Mouse (Mus musculus) CH12.LX (cell line): ENCODE data around the gene Grwd1. TPM values are rescaled to one million over a fixed set of nuclear protein-coding genes. Genes with fewer than 3 reads are reported as not detected.

Experiments
- DNase-seq: peaks from one replicate; pipeline ENCODE4 v3.0.0-alpha.2; 2013; ENCODE audit errors: extremely low read depth
- H3K27ac ChIP-seq: 2 replicates; pipeline ENCODE4 v1.5.1; 2012; ENCODE audit warnings: low read depth, mild to moderate bottlenecking, control low read depth, moderate library complexity; ENCODE audit not compliant: insufficient read depth
- H3K27me3 ChIP-seq: replicated peaks from 2 replicates; pipeline ENCODE3; 2012; ENCODE audit warnings: inconsistent platforms
- H3K36me3 ChIP-seq, 2 experiments: replicated peaks in 1 of 2; 2 replicates each; pipeline versions ENCODE3 to v1.6.1; 2012; ENCODE audit warnings: inconsistent platforms in 1 of 2, low read length in 1 of 2, mild to moderate bottlenecking in 1 of 2, mixed read lengths in 1 of 2, moderate library complexity in 1 of 2; ENCODE audit not compliant: control insufficient read depth in 1 of 2, insufficient read depth in 1 of 2
- H3K4me1 ChIP-seq, 2 experiments: 2 replicates each; pipeline ENCODE4 v1.6.1; 2012; ENCODE audit warnings: inconsistent platforms in 1 of 2, moderate library complexity in 1 of 2; ENCODE audit not compliant: insufficient read depth in 2 of 2, control insufficient read depth in 1 of 2
- H3K4me2 ChIP-seq: 2 replicates; pipeline ENCODE4 v1.6.1; 2012; ENCODE audit warnings: low read depth, mild to moderate bottlenecking, control low read depth; ENCODE audit not compliant: poor library complexity, insufficient read depth, severe bottlenecking
- H3K4me3 ChIP-seq, 3 experiments: fragments of 150-350 bp in 1 of 3; sonication (generic) in 1 of 3; replicated peaks in 1 of 3; 2 replicates each; pipeline versions ENCODE3 to v1.5.1; 2011 to 2012; ENCODE audit warnings: low read depth in 2 of 3, low read length in 2 of 3, mild to moderate bottlenecking in 2 of 3, moderate library complexity in 2 of 3, control low read depth in 1 of 3, improper control_type of control experiment in 1 of 3, inconsistent platforms in 1 of 3, mixed read lengths in 1 of 3; ENCODE audit not compliant: poor library complexity in 1 of 3
- H3K79me2 ChIP-seq: replicated peaks from 2 replicates; pipeline ENCODE4 v1.6.1; 2012; ENCODE audit warnings: mild to moderate bottlenecking, moderate library complexity; ENCODE audit not compliant: control insufficient read depth, poor library complexity, insufficient read depth, severe bottlenecking; ENCODE audit errors: extremely low read depth
- H3K9ac ChIP-seq: 2 replicates; pipeline ENCODE4 v1.6.1; 2012; ENCODE audit warnings: low read depth, mild to moderate bottlenecking, control low read depth, moderate library complexity; ENCODE audit not compliant: insufficient read depth
- H3K9me3 ChIP-seq: replicated peaks from 2 replicates; pipeline ENCODE3; 2012; ENCODE audit warnings: low read length, inconsistent platforms, mixed read lengths
- BHLHE40 ChIP-seq: IDR thresholded peaks from 2 replicates; pipeline ENCODE4 v1.6.1; 2011; ENCODE audit warnings: mild to moderate bottlenecking, low read depth, low read length, improper control_type of control experiment
- CHD2 ChIP-seq: IDR thresholded peaks from 2 replicates; pipeline ENCODE4 v1.6.1; 2011; ENCODE audit warnings: low read length, improper control_type of control experiment
- CTCF ChIP-seq, 2 experiments: IDR thresholded peaks in 1 of 2; conservative IDR thresholded peaks in 1 of 2; 2 replicates each; pipeline ENCODE4 v1.5.1; 2011 to 2012; ENCODE audit warnings: low read depth in 2 of 2, low read length in 2 of 2, improper control_type of control experiment in 1 of 2, inconsistent platforms in 1 of 2, mild to moderate bottlenecking in 1 of 2, moderate library complexity in 1 of 2
- EP300 ChIP-seq: IDR thresholded peaks from 2 replicates; pipeline ENCODE4 v1.6.1; 2011; ENCODE audit warnings: low read length, improper control_type of control experiment
- HCFC1 ChIP-seq: IDR thresholded peaks from 2 replicates; pipeline ENCODE4 v1.6.1; 2012; ENCODE audit warnings: low read depth, mild to moderate bottlenecking, inconsistent platforms, low read length, improper control_type of control experiment
- IRF4 ChIP-seq: IDR thresholded peaks from 2 replicates; pipeline ENCODE4 v1.6.1; 2014; ENCODE audit warnings: low read depth, mild to moderate bottlenecking, inconsistent platforms, low read length, improper control_type of control experiment
- JUN ChIP-seq: IDR thresholded peaks from 2 replicates; pipeline ENCODE4 v1.6.1; 2011; ENCODE audit warnings: low read depth, mild to moderate bottlenecking, low read length, improper control_type of control experiment, moderate library complexity; ENCODE audit not compliant: insufficient read depth
- MAZ ChIP-seq: IDR thresholded peaks from 2 replicates; pipeline ENCODE4 v1.6.1; 2012; ENCODE audit warnings: low read depth, mild to moderate bottlenecking, inconsistent platforms, low read length, improper control_type of control experiment, moderate library complexity
- MEF2A ChIP-seq: IDR thresholded peaks from 2 replicates; pipeline ENCODE4 v1.6.1; 2014; ENCODE audit warnings: low read depth, mild to moderate bottlenecking, inconsistent platforms, low read length, improper control_type of control experiment, borderline replicate concordance
- MXI1 ChIP-seq: IDR thresholded peaks from 2 replicates; pipeline ENCODE4 v1.6.1; 2011; ENCODE audit warnings: mild to moderate bottlenecking, low read depth, low read length, improper control_type of control experiment
- MYC ChIP-seq: IDR thresholded peaks from 2 replicates; pipeline ENCODE4 v1.6.1; 2011; ENCODE audit warnings: low read depth, mild to moderate bottlenecking, improper control_type of control experiment, low read length
- NELFE ChIP-seq: IDR thresholded peaks from 2 replicates; pipeline ENCODE4 v1.6.1; 2011; ENCODE audit warnings: low read depth, low read length, improper control_type of control experiment
- NRF1 ChIP-seq: IDR thresholded peaks from 2 replicates; pipeline ENCODE4 v1.6.1; 2014; ENCODE audit warnings: low read depth, mild to moderate bottlenecking, inconsistent platforms, low read length, improper control_type of control experiment, moderate library complexity
- RAD21 ChIP-seq: IDR thresholded peaks from 2 replicates; pipeline ENCODE4 v1.6.1; 2011; ENCODE audit warnings: low read depth, mild to moderate bottlenecking, low read length, improper control_type of control experiment, moderate library complexity
- RCOR1 ChIP-seq: conservative IDR thresholded peaks from 2 replicates; pipeline ENCODE4 v1.6.1; 2012; ENCODE audit warnings: low read depth, mild to moderate bottlenecking, inconsistent platforms, low read length, improper control_type of control experiment
- SMC3 ChIP-seq: IDR thresholded peaks from 2 replicates; pipeline ENCODE4 v1.6.1; 2011; ENCODE audit warnings: low read depth, low read length, improper control_type of control experiment
- UBTF ChIP-seq: IDR thresholded peaks from 2 replicates; pipeline ENCODE4 v1.6.1; 2012; ENCODE audit warnings: low read depth, mild to moderate bottlenecking, inconsistent platforms, low read length, improper control_type of control experiment, moderate library complexity
- USF2 ChIP-seq: conservative IDR thresholded peaks from 2 replicates; pipeline ENCODE4 v1.6.1; 2011; ENCODE audit warnings: low read depth, low read length, improper control_type of control experiment
- ZC3H11A ChIP-seq: IDR thresholded peaks from 2 replicates; pipeline ENCODE4 v1.6.1; 2012; ENCODE audit warnings: low read depth, mild to moderate bottlenecking, inconsistent platforms, low read length, improper control_type of control experiment
- ZKSCAN1 ChIP-seq: IDR thresholded peaks from 2 replicates; pipeline ENCODE4 v1.6.1; 2012; ENCODE audit warnings: low read depth, inconsistent platforms, low read length, improper control_type of control experiment, borderline replicate concordance
- ZMIZ1 ChIP-seq: IDR thresholded peaks from 2 replicates; pipeline ENCODE4 v1.6.1; 2012; ENCODE audit warnings: low read depth, mild to moderate bottlenecking, inconsistent platforms, low read length, improper control_type of control experiment
- ZNF384 ChIP-seq: IDR thresholded peaks from 2 replicates; pipeline ENCODE4 v1.6.1; 2012; ENCODE audit warnings: low read depth, low read length, improper control_type of control experiment, inconsistent platforms
- dilution Hi-C: fragments of 300-500 bp; cut with MboI; formaldehyde crosslinking; loops from 2 replicates; pipeline ENCODE4 v1.14.3; 2020; ENCODE audit warnings: low sequenced_read_pairs; ENCODE audit not compliant: extremely low pct_unique_long_range_greater_than_20kb, extremely low pct_ligation_motif_present
- in situ Hi-C: fragments of 300-500 bp; cut with MboI; formaldehyde crosslinking; loops from 3 replicates; pipeline ENCODE4 v1.14.3; 2019; ENCODE audit warnings: low sequenced_read_pairs, low pct_ligation_motif_present, low pct_unique_long_range_greater_than_20kb, mixed read lengths
- polyA plus RNA-seq: library from polyadenylated mRNA; unstranded; fragments of >175 nt; gene quantifications from 2 replicates; pipeline ENCODE4 v1.2.1, GENCODE M21; 2012; ENCODE audit warnings: low read depth; ENCODE audit not compliant: insufficient read length
- total RNA-seq, 2 experiments: library from RNA; depleted of rRNA; stranded (reverse); fragments of 300-350 nt in 1 of 2; fragments of >200 nt in 1 of 2; gene quantifications; 2 replicates each; pipeline ENCODE4 v1.2.3; 2012 to 2014

Grwd1 gene
- total and polyA plus RNA-seq, 3 experiments: 83.0 to 108 (median 88.1) TPM

DNA sequence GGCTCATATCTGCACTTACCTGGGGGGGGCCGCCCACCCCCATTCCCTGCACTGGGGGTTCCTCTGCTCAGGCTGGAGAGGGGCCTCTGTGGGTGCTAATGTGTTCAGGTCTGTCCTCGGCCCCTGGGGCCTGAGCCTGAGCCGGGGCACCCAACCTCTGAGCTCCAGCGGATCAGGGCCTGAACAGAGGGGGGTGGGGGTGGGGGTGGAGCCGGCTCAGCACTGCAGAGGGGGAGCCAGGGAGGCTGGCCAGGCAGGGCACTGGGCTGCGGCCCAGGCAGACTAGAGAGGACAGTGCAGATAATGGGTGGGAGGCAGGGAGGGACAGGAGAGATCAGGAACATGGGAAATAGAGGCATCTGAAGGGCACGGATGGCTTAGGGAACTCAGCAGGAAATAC, 6.1 kb downstream of the Grwd1 start, which contains the start of gene Kcnj14:
Kcnj14 (minus strand) TSS at position 185 of the 400 bp plus-strand sequence.
- Histone ChIP-seq H3K79me2 (peaks cover 9% of the 10 kb centered on the region), H3K9ac (no peak within 1 kb of the TSS), H3K9me3 (no peaks in the 10 kb centered on the region), H3K27me3 (no peaks in the 10 kb centered on the region), H3K36me3 (peaks cover 69 to 93% of the 10 kb centered on the region in 2 experiments), H3K4me1 (peaks cover 6 to 43% of the 10 kb centered on the region in 2 experiments), H3K4me2 (no peak within 1 kb of the TSS), H3K4me3 (no peak within 1 kb of the TSS), H3K27ac (no peak within 1 kb of the TSS)
- no peak for DNase-seq
- TF ChIP-seq MEF2A (no peak), UBTF (no peak), NELFE (no peak), ZMIZ1 (no peak), BHLHE40 (no peak), CHD2 (no peak), ZC3H11A (no peak), HCFC1 (no peak), RCOR1 (no peak), SMC3 (no peak), RAD21 (no peak), IRF4 (no peak)
- dilution Hi-C loops (no loop called here), in situ Hi-C loops (no loop called here)

DNA sequence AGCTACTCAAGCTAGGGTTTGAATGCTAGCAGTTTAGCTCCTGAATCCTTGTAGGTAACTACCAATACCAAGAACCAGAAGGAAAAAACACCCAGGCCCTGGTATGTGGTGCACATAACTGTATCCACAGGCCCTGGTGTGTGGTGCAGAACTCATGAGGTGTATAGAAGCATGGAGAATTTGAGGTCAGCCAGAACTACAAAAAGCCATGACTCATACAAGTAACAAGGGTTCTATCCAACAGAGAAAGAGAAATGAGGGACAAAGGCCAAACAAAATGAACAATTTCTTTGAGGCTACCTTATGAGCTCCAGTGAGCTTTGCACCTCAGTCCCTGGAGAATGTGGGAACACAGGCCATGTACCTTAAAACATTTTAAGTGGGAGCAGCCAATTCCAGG, 9.8 kb downstream of the Grwd1 start:
- TF ChIP-seq MXI1: no peak
- no peak for TF ChIP-seq UBTF
- TF ChIP-seq MYC: no peak
- no peak for TF ChIP-seq USF2
- TF ChIP-seq EP300: no peak
- TF ChIP-seq NELFE: no peak
- TF ChIP-seq HCFC1: no peak
- no peak for TF ChIP-seq ZNF384
- TF ChIP-seq IRF4: no peak
- TF ChIP-seq ZKSCAN1: no peak
- no peak for TF ChIP-seq JUN
- TF ChIP-seq BHLHE40: no peak
- TF ChIP-seq CHD2: no peak
- TF ChIP-seq CTCF (conservative IDR thresholded peaks at IDR 0.05 in 1 of 2, IDR thresholded peaks at IDR 0.05 in 1 of 2; ENCODE audit: low read depth in 2 of 2, low read length in 2 of 2): no peak
- no peak for TF ChIP-seq ZMIZ1
- TF ChIP-seq MEF2A: no peak
- TF ChIP-seq MAZ: no peak
- TF ChIP-seq NRF1: no peak
- TF ChIP-seq ZC3H11A: no peak
- dilution Hi-C loops (no loop called here), in situ Hi-C loops (no loop called here)
- H3K4me1 ChIP-seq: peaks cover 0 to 11% of the 10 kb centered on the region in 2 experiments; a peak in 1 of 4 replicates
- H3K9me3 ChIP-seq: no peaks in the 10 kb centered on the region
- no peak for DNase-seq
- no peak overlapping the region for H3K27ac ChIP-seq
- no peak overlapping the region for H3K9ac ChIP-seq
- H3K4me2 ChIP-seq: no peak overlapping the region
- H3K79me2 ChIP-seq: peaks cover 2% of the 10 kb centered on the region; the same call in 1 of the 2 replicates
- H3K27me3 ChIP-seq: no peaks in the 10 kb centered on the region
- H3K36me3 ChIP-seq: peaks cover 34 to 70% of the 10 kb centered on the region in 2 experiments
- H3K4me3 ChIP-seq: no peak overlapping the region
